In genomic region chr12:36274823-36275222, GRCm38 (mm10) we compare ENCODE assay signal across 29 mouse cellular contexts. TPM values are rescaled to one million over a fixed set of nuclear protein-coding genes. Genes with fewer than 3 reads are reported as not detected.
DNase-seq lines count a peak whose midpoint lies in the region; ATAC-seq and TF ChIP-seq lines count a peak whose summit lies in the region.
"Had no signal": no experiment of that assay in that cellular context is flagged by ENCODE, and none has a peak within 500 bp of the region (broad histone marks: within the 10 kb centered on the region; RNA-seq: fewer than 3 reads in every experiment).

No protein-coding gene starts in this region.

- DNase-seq in embryonic facial prominence, embryonic 10.5 days (ENCODE audit: low spot score): no peak
- peak; percentile 52 for DNase-seq in intestine, embryonic 14.5 days (ENCODE audit: low spot score)
- DNase-seq in midbrain, postnatal 0 days (ENCODE audit: low spot score): peak; percentile 33
- no peak for DNase-seq in midbrain, embryonic 10.5 days (ENCODE audit: low spot score)
- peak; percentile 71 for DNase-seq in limb, embryonic 14.5 days (ENCODE audit: low spot score)
- DNase-seq: adrenal gland, postnatal 14 days; cerebellum, adult 18-20 months; liver; lung, postnatal 10 days; right cerebral cortex, postnatal 25 days had no signal

- H3K27ac ChIP-seq in embryonic facial prominence, embryonic 13.5 days: peak overlapping the region; percentile 44; the same call in 1 of the 2 replicates
- no peak overlapping the region for H3K27ac ChIP-seq in embryonic facial prominence, embryonic 10.5 days (replicated peaks)
- no peak overlapping the region for H3K27ac ChIP-seq in intestine, embryonic 14.5 days (ENCODE audit: low read depth)
- H3K27ac ChIP-seq in intestine, postnatal 0 days (ENCODE audit: low read depth, low read length): no peak overlapping the region
- no peak overlapping the region for H3K27ac ChIP-seq in midbrain, postnatal 0 days (ENCODE audit: low read depth, low read length)
- H3K27ac ChIP-seq in midbrain, embryonic 10.5 days (replicated peaks): no peak overlapping the region
- no peak overlapping the region for H3K27ac ChIP-seq in limb, embryonic 14.5 days (replicated peaks; ENCODE audit: low read depth, low read length)
- H3K27ac ChIP-seq: kidney, embryonic 15.5 days; midbrain, embryonic 15.5 days had no signal

- H3K9me3 ChIP-seq in embryonic facial prominence, embryonic 13.5 days: 0 out of 2 replicates have a peak, but pooled peaks cover 2% of the 10 kb centered on the region
- no peaks in the 10 kb centered on the region for H3K9me3 ChIP-seq in embryonic facial prominence, embryonic 10.5 days
- H3K9me3 ChIP-seq in intestine, embryonic 14.5 days (ENCODE audit: control insufficient read depth, low read length): no peaks in the 10 kb centered on the region
- no peaks in the 10 kb centered on the region for H3K9me3 ChIP-seq in intestine, postnatal 0 days (ENCODE audit: control insufficient read depth)
- H3K9me3 ChIP-seq in midbrain, postnatal 0 days (ENCODE audit: low read length): no peaks in the 10 kb centered on the region
- no peaks in the 10 kb centered on the region for H3K9me3 ChIP-seq in midbrain, embryonic 10.5 days (replicated peaks)
- H3K9me3 ChIP-seq in limb, embryonic 14.5 days (ENCODE audit: control insufficient read depth, low read length): no peaks in the 10 kb centered on the region
- H3K9me3 ChIP-seq: kidney, embryonic 15.5 days; midbrain, embryonic 15.5 days had no signal

- no peak for TF ChIP-seq CTCF in intestine, postnatal 0 days (IDR thresholded peaks at IDR 0.05; ENCODE audit: low read depth)
- TF ChIP-seq CTCF in midbrain, postnatal 0 days (IDR thresholded peaks at IDR 0.05): no peak

- no peaks in the 10 kb centered on the region for H3K36me3 ChIP-seq in embryonic facial prominence, embryonic 13.5 days
- H3K36me3 ChIP-seq in embryonic facial prominence, embryonic 10.5 days (replicated peaks): no peaks in the 10 kb centered on the region
- no peaks in the 10 kb centered on the region for H3K36me3 ChIP-seq in intestine, embryonic 14.5 days (ENCODE audit: control insufficient read depth, insufficient read depth, low read length)
- no peaks in the 10 kb centered on the region for H3K36me3 ChIP-seq in intestine, postnatal 0 days (ENCODE audit: control insufficient read depth, insufficient read depth)
- H3K36me3 ChIP-seq in midbrain, postnatal 0 days (ENCODE audit: insufficient read depth, low read length): no peaks in the 10 kb centered on the region
- H3K36me3 ChIP-seq in midbrain, embryonic 10.5 days: no peaks in the 10 kb centered on the region
- H3K36me3 ChIP-seq in limb, embryonic 14.5 days (ENCODE audit: control insufficient read depth, insufficient read depth, low read length): no peaks in the 10 kb centered on the region
- H3K36me3 ChIP-seq: kidney, embryonic 15.5 days; midbrain, embryonic 15.5 days had no signal

- peaks cover 13% of the 10 kb centered on the region for H3K4me1 ChIP-seq in embryonic facial prominence, embryonic 13.5 days
- no peaks in the 10 kb centered on the region for H3K4me1 ChIP-seq in embryonic facial prominence, embryonic 10.5 days
- peaks cover 8% of the 10 kb centered on the region; the same call in 1 of the 2 replicates for H3K4me1 ChIP-seq in intestine, embryonic 14.5 days (replicated peaks; ENCODE audit: control insufficient read depth, insufficient read depth, low read length)
- no peaks in the 10 kb centered on the region for H3K4me1 ChIP-seq in intestine, postnatal 0 days (replicated peaks; ENCODE audit: control insufficient read depth, insufficient read depth, low read length)
- no peaks in the 10 kb centered on the region for H3K4me1 ChIP-seq in midbrain, postnatal 0 days (ENCODE audit: insufficient read depth, low read length)
- no peaks in the 10 kb centered on the region for H3K4me1 ChIP-seq in midbrain, embryonic 10.5 days
- H3K4me1 ChIP-seq in limb, embryonic 14.5 days (ENCODE audit: control insufficient read depth, insufficient read depth, low read length): no peaks in the 10 kb centered on the region
- H3K4me1 ChIP-seq: kidney, embryonic 15.5 days; midbrain, embryonic 15.5 days had no signal

- TF ChIP-seq POLR2A in limb, embryonic 14.5 days (IDR thresholded peaks at IDR 0.05; ENCODE audit: borderline replicate concordance, extremely low read depth, insufficient read depth, insufficient read length): no peak

- no peak overlapping the region for H3K9ac ChIP-seq in embryonic facial prominence, embryonic 13.5 days
- H3K9ac ChIP-seq in intestine, embryonic 14.5 days (ENCODE audit: low read length): no peak overlapping the region
- no peak overlapping the region for H3K9ac ChIP-seq in intestine, postnatal 0 days (ENCODE audit: low read depth, low read length)
- H3K9ac ChIP-seq in midbrain, postnatal 0 days (replicated peaks; ENCODE audit: low read length, poor library complexity, severe bottlenecking): no peak overlapping the region
- H3K9ac ChIP-seq in limb, embryonic 14.5 days (ENCODE audit: low read depth, low read length, severe bottlenecking): no peak overlapping the region
- H3K9ac ChIP-seq: kidney, embryonic 15.5 days; midbrain, embryonic 15.5 days had no signal

- no peaks in the 10 kb centered on the region for H3K27me3 ChIP-seq in embryonic facial prominence, embryonic 13.5 days
- no peaks in the 10 kb centered on the region for H3K27me3 ChIP-seq in embryonic facial prominence, embryonic 10.5 days (replicated peaks; ENCODE audit: low read depth, poor library complexity, severe bottlenecking)
- H3K27me3 ChIP-seq in intestine, embryonic 14.5 days (replicated peaks; ENCODE audit: control insufficient read depth, insufficient read depth, low read length): no peaks in the 10 kb centered on the region
- H3K27me3 ChIP-seq in intestine, postnatal 0 days (replicated peaks; ENCODE audit: control insufficient read depth, insufficient read depth, low read length): no peaks in the 10 kb centered on the region
- H3K27me3 ChIP-seq in midbrain, postnatal 0 days (ENCODE audit: insufficient read depth, low read length): no peaks in the 10 kb centered on the region
- H3K27me3 ChIP-seq in midbrain, embryonic 10.5 days (ENCODE audit: low read depth, poor library complexity, severe bottlenecking): no peaks in the 10 kb centered on the region
- H3K27me3 ChIP-seq in limb, embryonic 14.5 days (ENCODE audit: control insufficient read depth, insufficient read depth, low read length): no peaks in the 10 kb centered on the region
- H3K27me3 ChIP-seq: kidney, embryonic 15.5 days; midbrain, embryonic 15.5 days had no signal

- no peak; the same call in 1 of the 2 replicates for ATAC-seq in embryonic facial prominence, embryonic 13.5 days (ENCODE audit: insufficient number of reproducible peaks, insufficient read depth, low FRiP score, low TSS enrichment, low read depth)
- no peak for ATAC-seq in intestine, embryonic 14.5 days (replicated peaks; ENCODE audit: low FRiP score, low TSS enrichment, low read depth)
- no peak for ATAC-seq in intestine, postnatal 0 days
- no peak for ATAC-seq in midbrain, postnatal 0 days (ENCODE audit: low FRiP score)
- no peak for ATAC-seq in limb, embryonic 14.5 days (ENCODE audit: low FRiP score, low read depth)
- ATAC-seq: activated CD4-positive, CD25-positive, alpha-beta regulatory T cell, adult 4 months; CD4-positive, CD25-positive, alpha-beta regulatory T cell, adult 4 months; inflammation-experienced regulatory T-cells, adult 6 months; midbrain, embryonic 15.5 days had no signal

- no peak overlapping the region for H3K4me2 ChIP-seq in embryonic facial prominence, embryonic 13.5 days
- no peak overlapping the region for H3K4me2 ChIP-seq in intestine, embryonic 14.5 days (ENCODE audit: low read length)
- no peak overlapping the region for H3K4me2 ChIP-seq in intestine, postnatal 0 days (replicated peaks; ENCODE audit: low read depth)
- no peak overlapping the region for H3K4me2 ChIP-seq in midbrain, postnatal 0 days (ENCODE audit: low read depth, low read length, poor library complexity, severe bottlenecking)
- H3K4me2 ChIP-seq in limb, embryonic 14.5 days (replicated peaks; ENCODE audit: low read depth, low read length, severe bottlenecking): no peak overlapping the region
- H3K4me2 ChIP-seq: kidney, embryonic 15.5 days; midbrain, embryonic 15.5 days had no signal

- WGBS in embryonic facial prominence, embryonic 13.5 days: 41% methylated on average over 3 of the region's 3 CpGs
- 85% methylated on average over 3 of the region's 3 CpGs for WGBS in embryonic facial prominence, embryonic 10.5 days
- 36% methylated on average over 3 of the region's 3 CpGs for WGBS in intestine, embryonic 14.5 days
- WGBS in intestine, postnatal 0 days: 56% methylated on average over 3 of the region's 3 CpGs
- WGBS in midbrain, postnatal 0 days: 75% methylated on average over 3 of the region's 3 CpGs
- WGBS in midbrain, embryonic 10.5 days: 92% methylated on average over 3 of the region's 3 CpGs
- 36% methylated on average over 3 of the region's 3 CpGs for WGBS in limb, embryonic 14.5 days

- H3K4me3 ChIP-seq in embryonic facial prominence, embryonic 13.5 days: no peak overlapping the region
- H3K4me3 ChIP-seq in embryonic facial prominence, embryonic 10.5 days: no peak overlapping the region
- H3K4me3 ChIP-seq in intestine, embryonic 14.5 days (ENCODE audit: low read depth, low read length): no peak overlapping the region
- no peak overlapping the region for H3K4me3 ChIP-seq in intestine, postnatal 0 days (ENCODE audit: low read depth, low read length)
- no peak overlapping the region for H3K4me3 ChIP-seq in midbrain, postnatal 0 days (ENCODE audit: low read depth, low read length)
- no peak overlapping the region for H3K4me3 ChIP-seq in midbrain, embryonic 10.5 days
- no peak overlapping the region for H3K4me3 ChIP-seq in limb, embryonic 14.5 days (replicated peaks; ENCODE audit: low read length)
- H3K4me3 ChIP-seq: kidney, embryonic 15.5 days; midbrain, embryonic 15.5 days had no signal

RNA-seq across cellular contexts. Expression of gene Lrrc72, which starts 21.6 kb away (rescaled TPM):
- polyA plus RNA-seq in embryonic facial prominence, embryonic 13.5 days (2015; fragmentation: Nextera tagmentation; extraction: Ambion mirVana): not detected in 2 replicates
- not detected in 2 replicates for polyA plus RNA-seq in embryonic facial prominence, embryonic 10.5 days (2016; fragmentation: Nextera tagmentation; extraction: Ambion mirVana)
- polyA plus RNA-seq in intestine, embryonic 14.5 days (2014; fragmentation: Nextera tagmentation; extraction: Ambion mirVana): not detected in 2 replicates
- not detected in 2 replicates for polyA plus RNA-seq in intestine, postnatal 0 days (2015; fragmentation: Nextera tagmentation; extraction: Ambion mirVana)
- total RNA-seq in midbrain, postnatal 0 days (2014; rRNA removed): not detected in 2 replicates
- polyA plus RNA-seq in midbrain, postnatal 0 days (2015; fragmentation: Nextera tagmentation; extraction: Ambion mirVana): not detected in 2 replicates
- not detected in 2 replicates for polyA plus RNA-seq in midbrain, embryonic 10.5 days (2016; fragmentation: Nextera tagmentation; extraction: Ambion mirVana)
- not detected in 2 replicates for polyA plus RNA-seq in limb, embryonic 14.5 days (2012; rRNA removed)
- 0.30 TPM in 1 of 2 replicates, not detected in the other for polyA plus RNA-seq in limb, embryonic 14.5 days (2014; fragmentation: Nextera tagmentation; extraction: Ambion mirVana)
- total RNA-seq: adrenal gland, postnatal 14 days; common myeloid progenitor, adult 5-6 weeks; ES-E14; gastrocnemius, adult 18-20 months; gastrocnemius, postnatal 4 days; hematopoietic stem cell, adult 5-6 weeks; layer of hippocampus, postnatal 14 days; neutrophil, adult 5-6 weeks had no signal
- polyA plus RNA-seq: activated CD4-positive, CD25-positive, alpha-beta regulatory T cell, adult 4 months; CD4-positive, CD25-positive, alpha-beta regulatory T cell, adult 4 months; embryonic facial prominence, embryonic 11.5 days; heart, embryonic 16.5 days; kidney, embryonic 15.5 days; liver, embryonic 16.5 days; stomach, embryonic 16.5 days had no signal

RNA-seq across cellular contexts. Expression of gene Sostdc1, which starts 39.1 kb away (rescaled TPM):
- polyA plus RNA-seq in embryonic facial prominence, embryonic 13.5 days (2015; fragmentation: Nextera tagmentation; extraction: Ambion mirVana): 180 and 202 TPM in 2 replicates
- 21.9 and 23.7 TPM in 2 replicates for polyA plus RNA-seq in embryonic facial prominence, embryonic 10.5 days (2016; fragmentation: Nextera tagmentation; extraction: Ambion mirVana)
- 4.6 and 5.3 TPM in 2 replicates for polyA plus RNA-seq in intestine, embryonic 14.5 days (2014; fragmentation: Nextera tagmentation; extraction: Ambion mirVana)
- polyA plus RNA-seq in intestine, postnatal 0 days (2015; fragmentation: Nextera tagmentation; extraction: Ambion mirVana): 2.0 and 2.4 TPM in 2 replicates
- 4.7 and 10.4 TPM in 2 replicates for total RNA-seq in midbrain, postnatal 0 days (2014; rRNA removed)
- polyA plus RNA-seq in midbrain, postnatal 0 days (2015; fragmentation: Nextera tagmentation; extraction: Ambion mirVana): 6.0 and 6.7 TPM in 2 replicates
- 11.6 and 14.3 TPM in 2 replicates for polyA plus RNA-seq in midbrain, embryonic 10.5 days (2016; fragmentation: Nextera tagmentation; extraction: Ambion mirVana)
- 36.1 and 39.5 TPM in 2 replicates for polyA plus RNA-seq in limb, embryonic 14.5 days (2012; rRNA removed)
- 63.8 and 69.7 TPM in 2 replicates for polyA plus RNA-seq in limb, embryonic 14.5 days (2014; fragmentation: Nextera tagmentation; extraction: Ambion mirVana)
- total RNA-seq: common myeloid progenitor, adult 5-6 weeks; hematopoietic stem cell, adult 5-6 weeks; megakaryocyte, adult 5-6 weeks; neutrophil, adult 5-6 weeks had no signal

Comparison
In these comparisons a context has a peak if more than half of its experiments do, and no peak if none do; other contexts are left out.
1. DNase-seq: peak in intestine, embryonic 14.5 days (single experiment), midbrain, postnatal 0 days (single experiment) and limb, embryonic 14.5 days (single experiment); none in embryonic facial prominence, embryonic 10.5 days (single experiment) and midbrain, embryonic 10.5 days (single experiment).